Mouse (Mus musculus) liver, adult 2 months (tissue): ENCODE results near the gene Gm20388.

ENCODE experiments used
- CTCF ChIP-seq: fragments of 200-500 bp; IDR thresholded peaks from 2 replicates; pipeline ENCODE4 v1.5.1; 2011; ENCODE audit warnings: low read depth, low read length, control low read depth
- POLR2A ChIP-seq: fragments of 200-500 bp; IDR thresholded peaks from 2 replicates; pipeline ENCODE4 v1.6.1; 2011; ENCODE audit warnings: low read length, control low read depth; ENCODE audit not compliant: insufficient read depth; ENCODE audit errors: extremely low read depth

- TF ChIP-seq CTCF (no peak), POLR2A (no peak)
Measured at GRCm38 (mm10) chr8:122003646-122004045, 2093.0 kb downstream of the Gm20388 start.
